ENCODE assay signal across 12 mouse cellular contexts in genomic region chr2:163166067-163166805, GRCm38 (mm10). TPM values are rescaled to one million over a fixed set of nuclear protein-coding genes. Genes with fewer than 3 reads are reported as not detected.
A peak's percentile ranks its signal among the peaks of the same experiment; 100 is the strongest.
DNase-seq lines count a peak whose midpoint lies in the region; ATAC-seq lines count a peak whose summit lies in the region.
"Had no signal": no experiment of that assay in that cellular context is flagged by ENCODE, and none has a peak within 500 bp of the region (broad histone marks: within the 10 kb centered on the region; RNA-seq: fewer than 3 reads in every experiment).

No protein-coding gene starts in this region.

- intact Hi-C loops in heart, postnatal 10 days (cut with DNase I): no loop called here

- DNase-seq in heart, postnatal 10 days: peak; percentile 5 to 23
- peak; percentile 54 for DNase-seq in 416B (ENCODE audit: low read depth)
- DNase-seq in adrenal gland, adult (ENCODE audit: inconsistent age in 2 of 2, low spot score in 1 of 2): peak; percentile 89 to 93
- peak; percentile 45 for DNase-seq in induced T-regulatory cell, adult 2 months (ENCODE audit: low read depth)
- DNase-seq in spleen, postnatal 4 days (ENCODE audit: low spot score in 2 of 2): no peak
- DNase-seq in urinary bladder, adult 18-20 months (ENCODE audit: low spot score in 2 of 2): no peak
- DNase-seq in heart, adult 8-10 months (ENCODE audit: low spot score): no peak
- DNase-seq: forebrain, postnatal 0 days; thymus, postnatal 36 days had no signal

- H3K36me3 ChIP-seq in heart, embryonic 12.5 days: no peaks in the 10 kb centered on the region
- H3K36me3 ChIP-seq: G1E had no signal

- no peak overlapping the region for H3K4me3 ChIP-seq in heart, embryonic 12.5 days

- no peaks in the 10 kb centered on the region for H3K4me1 ChIP-seq in heart, embryonic 12.5 days (replicated peaks)

- no peak overlapping the region for H3K27ac ChIP-seq in heart, embryonic 12.5 days (ENCODE audit: poor library complexity, severe bottlenecking)

- no peak for ATAC-seq in heart, embryonic 12.5 days (ENCODE audit: insufficient number of reproducible peaks, low FRiP score)
- ATAC-seq: forebrain, postnatal 0 days had no signal

- H3K9ac ChIP-seq in heart, embryonic 12.5 days: no peak overlapping the region
- H3K9ac ChIP-seq: forebrain, postnatal 0 days had no signal

- H3K27me3 ChIP-seq in heart, embryonic 12.5 days (replicated peaks): no peaks in the 10 kb centered on the region

- 0 out of 2 replicates have a peak, but pooled peaks cover 6% of the 10 kb centered on the region for H3K9me3 ChIP-seq in heart, embryonic 12.5 days (replicated peaks)
- H3K9me3 ChIP-seq: G1E had no signal

- 47% methylated on average over 13 of the region's 13 CpGs for WGBS in heart, embryonic 12.5 days

- H3K4me2 ChIP-seq in heart, embryonic 12.5 days: no peak overlapping the region

RNA-seq across cellular contexts. Expression of gene Tox2, which starts 36.7 kb away (rescaled TPM):
- 1 to 10 TPM; 3.2 to 3.4 TPM for total RNA-seq in heart, postnatal 10 days (2021)
- 2.4 and 3.0 TPM in 2 replicates for polyA plus RNA-seq in heart, embryonic 12.5 days (2016; fragmentation: Nextera tagmentation; extraction: Ambion mirVana)
- total RNA-seq in heart, adult 8-10 months (2022): 1 to 10 TPM in 2 of 4 experiments, under 1 TPM in 2; 0.66 to 2.7 (median 1.0) TPM
- total RNA-seq: G1E; megakaryocyte, adult 5-6 weeks had no signal
- polyA plus RNA-seq: G1E had no signal

Comparison
In these comparisons a context has a peak if more than half of its experiments do, and no peak if none do; other contexts are left out.
1. DNase-seq: peak in heart, postnatal 10 days (2 of 2), 416B (single experiment), adrenal gland, adult (2 of 2) and induced T-regulatory cell, adult 2 months (single experiment); none in spleen, postnatal 4 days (0 of 2), urinary bladder, adult 18-20 months (0 of 2) and heart, adult 8-10 months (single experiment).